Mouse (Mus musculus): ENCODE measurements around the gene Recql5.

The Recql5 gene

GRCm38 (mm10) chr11:115933108-115933746 is at the start of gene Recql5, which contains the start of gene Sap30bp:
Gene Recql5 (minus strand): TSS chr11:115933477.
Gene Sap30bp (plus strand): TSS chr11:115933282.
- peak; percentile 99 for DNase-seq

- no peak for DNase-seq
Measured at GRCm38 (mm10) chr11:115982472-115982871, 49.2 kb upstream of the Recql5 start.

GRCm38 (mm10) chr11:115975544-115975943 is 42.3 kb upstream of the Recql5 start:
- no peak for DNase-seq

- DNase-seq, result peak; percentile 44
Measured at GRCm38 (mm10) chr11:115975083-115975420, 41.8 kb upstream of the Recql5 start.

GRCm38 (mm10) chr11:115974309-115975082 is 41.2 kb upstream of the Recql5 start, which contains the start of gene Itgb4:
Gene Itgb4 (plus strand): TSS chr11:115974709.
- no peak for DNase-seq

- DNase-seq, result peak; percentile 23
Measured at GRCm38 (mm10) chr11:115971016-115971415, 37.7 kb upstream of the Recql5 start.

DNA sequence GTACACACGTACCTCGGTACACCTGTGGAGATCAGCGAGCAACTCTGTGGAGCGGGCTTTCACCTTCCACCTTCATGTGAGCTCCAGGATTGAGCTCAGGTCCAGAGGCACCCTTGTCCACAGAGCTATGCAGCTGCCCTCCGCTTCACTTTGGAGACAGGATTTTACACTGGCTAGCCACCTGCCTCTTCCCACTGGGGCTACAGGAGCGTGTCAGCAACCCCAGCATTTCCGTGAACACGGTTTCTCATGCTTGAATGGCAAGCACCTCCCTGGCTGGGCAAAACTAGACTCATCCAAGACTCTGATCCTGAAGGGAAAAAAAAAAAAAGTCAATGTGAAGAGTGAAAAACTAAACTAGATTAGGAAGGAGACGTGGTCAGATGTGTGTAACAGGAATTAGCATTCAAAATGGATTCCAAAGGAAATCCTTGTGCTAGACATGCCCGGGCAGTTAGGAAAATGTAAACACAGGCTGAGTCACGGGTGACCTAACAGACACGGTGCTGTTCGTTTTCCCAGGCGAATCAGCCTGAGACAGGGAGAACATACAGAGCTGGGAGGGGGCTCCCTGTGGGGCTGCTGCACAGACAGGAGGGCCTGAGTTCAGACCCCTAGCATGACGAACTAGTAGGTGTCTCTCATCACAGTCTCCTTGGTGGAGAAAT is 36.9 kb upstream of the Recql5 start:
- no peak for DNase-seq

DNA sequence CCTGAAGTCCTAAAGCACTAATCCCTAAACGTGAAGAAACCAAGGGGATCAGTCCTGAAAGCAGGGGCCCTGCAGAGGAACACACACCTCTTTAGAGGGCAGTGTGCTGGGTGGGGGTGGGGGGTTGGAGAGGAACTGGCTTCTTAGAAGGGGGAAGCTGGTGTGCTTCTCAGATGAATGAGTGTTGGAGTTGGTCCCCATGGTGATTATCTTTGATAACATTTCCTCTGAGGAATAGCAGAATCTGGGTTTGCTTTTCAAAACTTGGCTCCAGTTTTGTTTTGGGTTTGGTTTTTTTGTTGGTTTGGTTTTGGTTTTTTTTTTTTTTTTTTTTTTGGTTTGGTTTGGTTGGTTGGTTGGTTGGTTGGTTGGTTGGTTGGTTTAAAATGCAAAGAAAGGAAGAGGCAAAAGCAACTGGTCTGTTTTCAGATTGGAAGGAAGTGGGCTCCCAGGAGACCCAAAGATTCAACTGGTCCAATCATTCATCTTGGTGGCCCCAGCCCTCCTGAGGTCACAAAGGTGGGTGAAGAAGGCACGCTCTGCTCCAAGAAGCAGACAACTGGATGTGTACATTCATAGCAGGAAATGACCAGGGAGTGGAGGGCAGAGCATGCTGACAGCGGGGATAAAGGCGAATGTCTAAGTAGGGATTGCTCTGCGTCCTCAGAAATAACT is 35.6 kb upstream of the Recql5 start:
- DNase-seq, result no peak

- no peak for DNase-seq
Measured at GRCm38 (mm10) chr11:115964977-115965604, 31.8 kb upstream of the Recql5 start.

DNA sequence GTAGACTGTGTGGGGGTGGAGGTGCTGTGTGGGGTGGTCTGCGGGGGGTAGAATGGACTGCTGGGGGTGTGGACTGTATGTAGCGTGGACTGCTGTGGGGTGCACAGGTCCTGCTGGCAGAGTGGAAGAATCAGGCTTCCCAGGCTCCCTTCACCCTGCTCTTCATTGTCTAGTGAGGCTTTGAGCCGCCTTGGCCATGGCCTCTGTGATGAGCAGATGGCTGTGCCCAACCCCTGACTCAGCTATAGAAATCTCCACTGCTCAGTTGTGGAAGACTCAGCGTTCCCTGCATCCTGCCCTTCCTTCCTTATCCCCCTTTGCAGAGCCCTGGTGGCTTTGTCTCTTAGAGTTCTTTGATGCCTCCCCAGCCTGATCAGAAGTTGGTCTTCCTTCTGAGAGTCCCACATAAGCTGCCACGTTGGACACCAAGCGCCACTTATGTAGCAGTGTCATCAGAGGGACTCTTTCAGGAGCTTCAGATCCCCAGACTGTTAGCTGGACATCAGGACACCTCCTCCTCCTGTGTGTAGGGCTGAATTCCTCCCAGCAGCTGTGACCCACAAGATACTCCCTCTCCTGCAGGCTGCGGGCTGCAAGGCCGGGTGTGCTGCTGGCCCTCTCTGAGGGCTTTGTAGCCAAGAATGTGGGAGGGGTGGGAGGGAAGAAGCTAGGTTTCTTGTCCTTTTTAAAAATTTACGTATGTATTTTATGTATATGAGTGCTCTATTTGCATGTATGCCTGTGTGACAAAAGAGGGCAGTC is 29.6 kb upstream of the Recql5 start:
- DNase-seq, result no peak

DNA sequence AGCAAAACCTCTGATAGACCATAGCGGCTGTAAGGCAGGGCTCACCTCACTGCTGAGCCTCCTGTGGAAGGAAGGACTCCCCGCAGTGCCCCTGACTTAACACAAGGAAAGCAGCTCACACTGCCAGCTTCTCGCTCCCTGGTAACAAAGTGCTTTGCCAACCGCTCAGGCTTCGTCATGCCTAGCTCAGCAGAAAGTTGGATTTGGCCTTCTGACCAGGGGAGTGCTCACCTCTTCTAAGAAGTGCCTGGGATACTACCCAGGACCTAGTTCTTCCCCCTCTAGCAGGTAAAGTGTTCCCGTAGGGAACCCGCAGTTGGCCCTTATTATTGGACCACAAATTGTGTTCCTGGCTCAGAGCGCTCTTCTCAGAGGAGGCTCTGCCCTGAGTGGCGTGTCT is 25.7 kb upstream of the Recql5 start:
- no peak for DNase-seq

- no peak for DNase-seq
Measured at GRCm38 (mm10) chr11:115957971-115958370, 24.7 kb upstream of the Recql5 start.

GRCm38 (mm10) chr11:115956453-115956852 is 23.2 kb upstream of the Recql5 start:
- peak; percentile 91 for DNase-seq

DNA sequence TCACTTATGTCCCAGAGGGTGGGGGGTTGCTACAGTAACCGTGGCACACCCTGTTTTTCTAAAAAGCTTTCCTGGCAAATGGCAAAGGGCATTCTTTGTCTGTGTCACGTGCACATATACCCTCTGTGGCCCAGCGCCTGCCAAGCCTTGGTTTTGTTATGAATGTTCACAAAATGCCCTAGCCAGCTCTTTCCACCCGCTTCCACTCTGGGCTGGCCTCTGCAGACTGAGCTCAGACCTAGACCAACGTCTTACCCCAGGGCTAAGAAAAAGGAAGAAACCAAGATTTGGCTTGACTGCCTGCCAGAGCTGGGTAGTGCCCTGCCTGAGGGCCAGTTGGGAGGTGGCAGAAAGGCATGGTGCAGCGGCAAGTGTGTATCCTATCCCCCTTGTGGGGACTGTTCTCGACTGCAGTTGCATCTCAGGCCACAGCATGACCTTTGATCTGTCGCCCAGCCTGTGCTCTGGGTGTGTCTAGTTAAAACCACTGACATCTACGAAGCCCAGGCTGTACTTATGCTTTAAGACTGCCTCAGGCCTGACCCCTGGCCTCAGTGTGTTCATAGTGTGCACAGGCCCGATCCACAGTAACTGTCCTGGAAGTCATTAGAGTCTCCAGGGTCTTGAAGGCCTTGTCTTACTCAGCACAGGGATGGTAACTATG is 22.1 kb upstream of the Recql5 start:
- no peak for DNase-seq

GRCm38 (mm10) chr11:115954712-115955111 is 21.4 kb upstream of the Recql5 start:
- DNase-seq, result no peak

DNA sequence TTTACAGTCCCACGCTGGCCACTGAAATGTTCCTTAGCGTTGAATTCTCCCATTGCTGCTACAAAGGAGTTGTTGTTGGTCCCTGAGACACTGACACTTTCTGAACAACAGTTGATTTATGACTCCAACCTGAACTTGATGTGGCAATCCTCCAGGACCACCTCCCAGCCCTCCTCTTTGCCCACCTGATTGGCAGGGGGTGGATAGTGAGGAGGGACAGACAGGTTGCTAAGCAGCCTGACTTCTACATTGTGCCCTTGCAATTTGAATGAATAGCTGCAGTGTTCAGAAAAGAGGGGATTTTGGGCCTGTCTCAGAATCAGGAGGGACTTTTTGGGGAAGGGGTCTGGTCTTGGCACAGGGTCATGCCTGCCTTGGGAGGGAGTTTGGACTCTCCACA is 17.4 kb upstream of the Recql5 start:
- DNase-seq, result no peak

- no peak for DNase-seq
Measured at GRCm38 (mm10) chr11:115948316-115948715, 15.0 kb upstream of the Recql5 start.

- DNase-seq, result no peak
Measured at GRCm38 (mm10) chr11:115946221-115946828, 13.0 kb upstream of the Recql5 start.

- no peak for DNase-seq
Measured at GRCm38 (mm10) chr11:115945247-115945646, 12.0 kb upstream of the Recql5 start.

DNA sequence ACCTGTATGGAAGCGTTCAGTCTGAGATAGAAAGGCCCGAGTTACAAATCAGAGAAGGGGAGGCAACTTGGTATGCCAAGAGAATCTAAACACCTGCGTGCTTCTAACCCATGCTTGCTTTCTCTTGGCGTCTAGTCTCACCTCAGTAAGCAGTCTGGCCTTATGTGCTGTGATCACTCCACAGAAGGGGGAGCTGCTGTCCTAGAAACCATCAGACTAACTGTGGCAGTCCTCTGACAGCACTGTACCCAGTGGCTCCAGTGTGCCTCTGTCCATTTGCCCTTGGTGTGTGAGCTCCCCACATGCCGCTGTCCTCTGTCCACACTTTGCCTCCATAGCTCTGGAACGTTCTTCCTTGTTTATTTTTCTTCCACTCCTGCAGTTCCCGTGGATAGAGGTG is 8.7 kb upstream of the Recql5 start:
- no peak for DNase-seq

Measured in retina, postnatal 1 day (tissue).